Mouse (Mus musculus) NIH3T3 (cell line): Measurements from ENCODE around the gene Soga1.
A peak's percentile ranks its signal among the peaks of the same experiment; 100 is the strongest.

ENCODE experiments used
- DNase-seq: peaks from one replicate; pipeline ENCODE4 v3.0.0-alpha.2; 2012; ENCODE audit warnings: low read depth

Gene Soga1

DNA sequence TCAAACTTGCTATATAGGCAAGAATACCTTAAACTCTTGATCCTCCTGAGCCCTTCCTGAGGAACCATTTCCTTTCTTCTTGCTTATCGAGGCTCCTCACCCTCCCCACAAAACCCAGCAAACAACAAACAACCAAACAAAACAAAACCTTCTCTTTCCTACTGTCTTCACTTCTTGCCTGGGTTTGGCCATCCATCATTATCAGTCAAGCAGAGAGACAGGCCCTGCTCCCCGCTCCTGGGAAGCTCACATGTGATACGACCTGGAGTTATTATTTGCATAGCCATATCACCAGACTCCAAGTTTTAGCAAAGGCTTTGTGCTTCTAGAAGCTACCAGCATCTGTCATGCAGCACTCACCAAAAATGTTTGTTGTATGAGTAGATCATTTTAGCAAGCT, 91.7 kb downstream of the Soga1 start:
- no peak for DNase-seq

DNA sequence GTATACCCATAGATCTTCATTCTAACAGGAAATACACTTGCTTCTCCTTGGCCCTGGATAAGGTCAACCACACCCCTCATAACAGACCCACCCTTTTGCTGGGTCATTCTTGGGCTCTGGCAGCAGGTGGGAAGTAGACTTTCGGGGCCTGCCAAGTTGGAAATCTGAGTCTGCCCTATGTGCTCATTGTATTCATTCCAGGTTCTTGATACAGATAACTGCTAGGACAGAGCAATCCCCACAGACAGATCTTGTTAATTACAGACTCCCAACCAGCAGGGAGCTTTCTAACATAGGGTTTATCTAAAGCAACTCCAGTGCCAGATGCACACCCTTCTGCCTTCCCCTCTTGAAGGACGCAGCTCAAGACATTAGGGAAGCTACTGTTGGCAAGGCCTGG, 96.2 kb downstream of the Soga1 start:
- DNase-seq, result no peak

DNA sequence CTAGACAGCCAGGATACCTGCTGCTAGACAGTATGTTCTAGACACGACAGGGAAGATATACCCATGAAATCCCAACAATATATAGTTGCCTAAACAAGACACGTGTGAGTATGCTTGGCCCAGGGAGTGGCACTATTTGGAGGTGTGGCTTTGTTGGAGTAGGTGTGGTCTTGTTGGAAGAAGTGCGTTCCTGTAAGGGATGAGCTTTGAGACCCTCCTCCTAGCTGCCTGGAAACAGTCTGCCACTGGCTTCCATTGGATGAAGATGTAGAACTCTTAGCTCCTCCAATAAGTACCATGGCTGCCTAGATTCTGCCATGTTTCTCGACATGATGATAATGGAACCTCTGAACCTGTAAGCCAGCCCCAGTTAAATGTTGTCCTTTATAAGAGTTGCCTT, 97.8 kb downstream of the Soga1 start:
- DNase-seq, result no peak

DNA sequence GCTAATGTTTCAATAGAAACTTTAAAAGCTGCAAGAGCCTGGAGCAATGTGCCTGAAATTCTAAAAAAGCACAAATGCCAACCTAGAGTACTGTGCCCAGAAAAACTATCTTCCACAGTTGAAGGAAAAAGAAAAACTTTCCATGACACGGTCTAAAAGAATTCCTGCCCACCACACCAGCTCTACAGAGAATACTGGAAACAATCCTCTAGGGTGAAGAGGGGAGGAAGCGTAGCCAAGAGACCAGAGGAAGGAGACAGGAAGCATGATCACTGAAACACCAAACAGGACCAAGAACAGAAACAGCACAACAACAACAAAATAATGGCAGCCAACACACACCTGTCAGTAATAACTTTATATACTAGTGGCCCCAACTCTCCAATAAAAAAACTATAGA, 99.0 kb downstream of the Soga1 start:
- peak; percentile 71 for DNase-seq

DNA sequence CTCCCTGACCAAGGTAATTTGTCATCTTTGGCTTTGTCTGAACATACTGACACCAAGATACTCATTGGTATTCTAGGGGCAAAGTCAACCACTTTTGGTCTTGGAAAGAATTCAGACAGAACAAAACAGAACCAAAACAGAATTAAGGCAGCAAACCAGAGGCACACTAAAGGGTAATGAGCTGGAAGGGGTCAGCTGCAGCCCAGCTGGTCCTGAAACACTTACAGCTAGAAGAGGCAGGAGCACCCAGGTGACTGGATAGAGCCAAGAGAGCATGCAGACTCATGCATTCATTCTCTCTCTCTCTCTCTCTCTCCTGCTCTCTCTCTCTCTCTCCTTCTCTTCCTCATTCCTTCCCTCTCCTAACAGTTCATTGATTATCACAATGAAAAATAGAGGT, 102.3 kb downstream of the Soga1 start:
- DNase-seq, result no peak

DNA sequence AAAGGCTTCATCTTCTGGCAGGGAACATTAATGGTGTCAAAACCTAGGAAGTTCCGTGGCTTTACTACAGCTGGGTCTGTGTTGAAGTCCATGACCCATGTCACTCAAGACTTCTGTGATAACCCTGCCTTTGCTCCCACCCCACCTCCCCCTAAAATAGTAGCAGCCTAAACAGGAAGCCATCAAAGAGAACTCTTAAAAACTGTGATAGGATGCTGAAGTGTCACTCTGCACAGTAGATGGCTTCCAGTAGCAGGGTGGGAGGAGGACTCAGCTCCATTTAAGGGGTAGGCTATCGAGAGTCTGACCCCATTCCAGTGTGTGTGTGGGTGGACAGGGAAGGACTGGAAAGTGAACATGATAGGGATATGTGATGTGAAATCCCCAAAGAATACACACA, 104.1 kb downstream of the Soga1 start:
- no peak for DNase-seq

DNA sequence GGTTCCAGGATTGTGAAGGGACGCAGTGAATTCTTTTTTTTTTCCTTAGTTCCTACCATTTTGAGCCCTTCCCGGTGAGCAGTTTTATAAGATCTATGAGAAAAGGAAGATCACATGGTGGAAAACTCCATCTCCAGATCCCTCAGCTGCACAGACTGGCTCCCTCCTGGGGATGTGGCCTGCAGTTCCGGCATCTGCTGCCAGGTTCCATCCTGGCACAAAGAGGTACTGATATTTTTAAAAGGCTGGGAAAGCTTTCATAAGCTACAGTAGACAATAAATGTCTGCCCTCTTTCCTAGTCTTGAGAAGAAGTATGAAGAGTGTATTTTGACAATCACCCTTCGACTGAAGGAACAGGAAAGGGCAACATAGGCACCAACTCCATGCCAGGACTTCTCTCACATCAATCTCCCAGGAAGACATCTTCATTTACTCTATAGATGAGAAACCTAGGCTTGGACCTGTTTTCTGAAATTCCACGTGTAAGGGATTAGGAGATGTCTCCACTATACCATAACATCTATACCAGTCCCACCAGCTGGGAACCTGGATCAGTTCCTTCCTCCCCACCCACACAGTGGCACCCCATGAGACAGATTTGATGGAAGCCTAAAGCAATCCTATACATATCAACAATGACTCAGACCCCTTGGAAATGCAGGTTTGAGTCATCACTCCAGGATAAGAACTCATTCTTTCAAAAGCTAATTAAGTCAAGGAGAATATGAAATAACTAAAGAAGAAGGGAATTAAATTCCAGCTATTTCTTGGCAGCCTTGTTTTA, 105.5 kb downstream of the Soga1 start:
- DNase-seq, result peak; percentile 69

DNA sequence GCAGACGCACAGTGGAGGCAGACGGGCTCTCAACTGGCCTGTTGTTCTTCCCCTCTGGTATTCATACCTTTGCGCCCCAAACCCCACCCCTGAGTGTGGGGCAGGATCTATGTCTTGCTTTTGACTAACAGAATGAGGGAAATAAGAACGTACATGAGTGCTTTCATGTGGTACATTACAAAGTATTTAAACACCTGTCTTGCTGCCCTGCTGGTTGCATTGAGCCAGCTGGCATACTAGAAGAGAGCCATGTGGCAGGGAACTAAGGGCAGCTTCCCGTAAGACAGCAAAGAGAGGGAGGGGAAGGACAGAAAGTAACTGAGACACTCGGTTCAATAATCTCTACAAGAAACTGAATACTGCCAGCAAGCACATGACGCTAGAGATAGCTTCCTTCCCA, 108.8 kb downstream of the Soga1 start:
- DNase-seq, result no peak

DNA sequence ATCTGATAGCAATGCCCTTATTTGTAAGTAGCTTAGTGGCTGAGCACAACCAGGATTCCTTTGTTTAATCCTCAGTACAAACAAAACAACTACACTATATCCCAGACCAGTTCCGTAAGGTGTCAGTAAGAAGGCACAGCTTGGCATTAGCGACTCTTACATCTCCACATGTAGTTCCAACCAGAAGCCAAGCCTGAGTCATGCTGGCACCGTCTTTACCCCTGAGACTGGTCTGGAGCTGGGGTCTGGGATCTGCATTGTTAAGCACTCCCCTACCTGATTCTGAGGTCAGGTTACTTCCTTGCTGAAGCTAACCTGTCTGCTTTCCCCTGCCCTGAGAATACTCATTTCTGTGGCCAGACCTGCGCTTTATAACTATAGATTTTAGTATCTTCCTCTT, 110.6 kb downstream of the Soga1 start:
- peak; percentile 17 for DNase-seq

DNA sequence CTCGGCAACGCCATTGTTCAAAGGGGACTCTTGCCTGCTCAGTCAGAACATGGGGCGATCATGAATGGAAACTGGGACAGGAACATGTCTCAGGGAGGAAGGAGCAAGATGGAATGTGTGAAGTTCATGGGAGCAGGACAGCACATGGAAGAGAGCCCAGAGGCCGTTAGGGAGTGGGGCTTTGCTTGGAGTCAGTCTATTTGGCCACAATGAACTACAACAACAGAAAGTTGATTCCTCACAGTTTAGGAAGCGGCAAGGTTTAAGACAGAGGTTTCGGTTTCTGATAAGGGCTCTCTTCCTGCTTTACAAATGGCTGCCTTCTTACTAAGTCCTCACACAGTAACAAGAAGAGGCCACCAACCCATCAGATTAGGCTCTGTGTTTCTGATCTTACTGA, 111.7 kb downstream of the Soga1 start:
- no peak for DNase-seq
